Mouse (Mus musculus) left cerebral cortex, adult 8-10 months (tissue): ENCODE results near the gene Pkdrej. TPM values are rescaled to one million over a fixed set of nuclear protein-coding genes. Genes with fewer than 3 reads are reported as not detected.

Source experiments
- DNase-seq, 2 experiments: peaks; one replicate each; pipeline ENCODE4 v3.0.0; 2022; ENCODE audit warnings: low spot score in 2 of 2
- total RNA-seq, 4 experiments: library from RNA; stranded (reverse); gene quantifications; 2 replicates each; pipeline ENCODE4 v1.2.4; 2022

Gene Pkdrej
- total RNA-seq, 4 experiments from 2014 or later = 1.0 to 1.5 (median 1.3) TPM

DNA sequence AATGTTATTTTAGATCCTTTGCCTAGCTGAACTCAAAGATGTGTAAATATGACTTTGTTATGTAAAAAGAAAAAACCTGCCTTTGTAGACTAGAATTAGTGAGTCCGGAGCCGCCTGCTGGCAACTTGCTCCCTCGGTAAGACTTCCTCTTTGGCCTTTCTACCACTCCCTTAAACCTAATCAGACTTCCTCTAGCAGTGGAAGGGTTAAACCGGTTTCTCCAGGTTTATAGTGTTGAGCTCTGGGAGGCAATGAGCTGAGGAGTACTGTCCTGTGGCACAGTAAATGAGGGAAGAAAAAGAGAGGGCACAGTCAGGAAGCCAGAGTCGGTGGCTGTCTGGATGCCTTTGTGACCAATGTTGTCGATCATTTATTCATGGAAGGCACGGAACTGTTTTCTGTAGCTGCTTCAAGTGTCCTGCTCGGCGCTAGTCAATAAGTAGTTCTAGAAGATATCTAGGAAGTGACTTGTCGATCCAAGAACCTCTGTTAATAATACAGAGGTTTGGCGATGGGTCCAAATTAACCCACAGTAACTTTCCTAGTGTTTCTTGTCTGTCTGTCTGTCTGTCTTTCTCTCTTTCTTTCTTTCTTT is 49.3 kb downstream of the Pkdrej start:
- DNase-seq = no peak

DNA sequence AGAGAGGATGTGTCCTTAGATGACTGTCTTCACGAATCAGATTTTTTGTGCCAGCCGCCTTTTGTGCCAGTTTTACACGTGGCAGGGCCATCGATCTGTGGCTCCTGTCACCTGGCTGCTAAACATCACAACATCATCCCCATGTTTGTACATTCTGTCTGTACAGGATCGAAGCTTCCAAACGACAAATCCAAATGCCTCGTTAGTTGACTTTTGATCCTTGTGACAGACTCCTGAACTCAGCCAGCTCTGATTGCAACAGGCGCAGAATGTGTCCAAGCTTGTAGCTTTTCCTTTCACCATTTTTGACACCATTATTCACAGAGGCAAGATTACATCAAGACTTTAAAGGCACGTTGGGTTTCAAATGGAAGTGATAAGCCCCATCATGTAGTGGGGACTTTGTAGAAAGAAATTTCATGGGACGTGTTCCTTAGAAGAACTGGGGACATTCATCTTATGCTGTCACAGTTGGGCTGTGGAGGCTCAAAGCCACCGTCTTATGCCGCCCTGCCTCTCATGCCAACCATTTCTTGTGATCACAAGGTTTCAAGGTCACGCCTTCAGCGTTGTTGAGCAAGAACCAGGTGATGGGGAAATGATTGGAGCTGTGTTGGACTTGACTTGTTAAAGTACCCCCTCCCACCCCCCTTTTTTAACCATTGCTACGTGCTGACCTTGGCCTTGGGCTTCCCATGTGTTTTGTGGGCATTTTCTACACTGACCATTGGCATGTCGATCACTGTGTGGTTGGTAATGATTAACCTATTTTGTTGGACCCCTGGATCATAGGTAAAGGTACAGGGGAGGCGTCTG is 50.0 kb downstream of the Pkdrej start:
- no peak for DNase-seq

DNA sequence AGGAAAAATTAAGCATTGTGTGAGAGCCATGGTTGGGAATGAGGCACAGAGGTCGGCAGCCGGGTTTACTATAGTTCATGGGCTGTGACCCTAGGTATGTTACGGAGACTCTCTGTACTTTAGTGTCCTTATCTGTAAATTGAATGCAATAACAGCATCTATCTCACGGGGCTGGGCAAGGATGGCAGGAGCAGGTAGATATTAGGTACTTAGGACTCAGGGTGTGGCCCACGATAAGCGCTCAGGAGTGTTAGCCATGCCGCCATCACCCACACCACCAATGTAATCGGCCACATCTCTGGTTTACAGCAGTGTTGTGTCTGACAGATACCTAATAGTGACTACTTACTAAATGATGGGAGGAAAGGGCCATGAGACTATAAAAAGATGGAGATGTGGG is 52.5 kb downstream of the Pkdrej start:
- no peak for DNase-seq

DNA sequence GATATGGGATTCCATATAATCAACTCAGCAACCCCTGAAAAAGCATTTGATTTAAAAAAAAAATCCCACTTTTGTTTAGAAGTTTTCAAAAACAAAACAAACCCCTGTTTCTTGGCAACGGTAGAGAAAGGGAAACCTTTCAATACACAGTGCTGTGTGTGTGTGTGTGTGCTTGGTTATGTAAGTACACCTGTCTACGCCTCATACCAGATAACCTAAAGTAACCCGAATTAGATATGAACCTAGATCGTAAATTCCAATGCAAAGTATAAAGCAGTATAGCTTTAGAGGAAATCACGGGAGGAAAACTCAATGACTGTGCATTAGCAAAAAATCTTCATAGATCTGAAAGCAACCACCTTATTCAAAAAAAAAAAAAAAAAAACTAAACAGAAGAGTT is 54.9 kb downstream of the Pkdrej start:
- DNase-seq = no peak

DNA sequence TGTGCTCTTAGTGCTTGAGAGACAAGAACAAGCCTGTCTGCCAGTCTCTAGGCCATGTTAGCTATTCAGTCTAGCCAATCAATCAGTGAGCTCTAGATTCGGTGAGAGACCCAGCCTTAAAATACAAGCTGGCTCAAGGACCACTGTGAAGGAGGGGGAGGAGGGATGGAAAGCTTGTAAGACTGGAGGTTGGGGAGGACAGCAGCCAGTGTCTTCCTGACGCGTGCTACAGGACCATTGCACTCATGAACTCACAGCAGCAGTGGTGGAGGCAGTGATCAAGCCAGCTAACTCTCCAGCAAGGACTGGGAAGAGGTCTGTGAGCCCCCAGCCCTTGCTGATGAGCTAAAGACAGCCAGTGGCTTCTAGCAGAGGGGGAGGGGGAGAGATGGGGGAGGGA is 56.5 kb downstream of the Pkdrej start:
- DNase-seq = no peak

Other genes starting within 250 kb of the Pkdrej start
- gene Wnt7b, start 239.3 kb downstream of the Pkdrej start, total RNA-seq = 10 to 100 TPM; 30.9 to 37.9 (median 35.1) TPM
- 1 to 10 TPM; 2.8 to 3.6 (median 3.3) TPM for gene Ppara, start 86.8 kb downstream of the Pkdrej start, total RNA-seq
- 10 to 100 TPM; 19.8 to 23.5 (median 22.4) TPM for gene Cdpf1, start 10.0 kb downstream of the Pkdrej start, total RNA-seq
- gene Ttc38, start 10.6 kb upstream of the Pkdrej start, total RNA-seq = 10 to 100 TPM in 2 of 4 experiments, 1 to 10 TPM in 2; 5.8 to 13.3 (median 9.6) TPM
- gene Gtse1, start 38.0 kb upstream of the Pkdrej start, total RNA-seq = under 1 TPM; 0.44 to 0.95 (median 0.50) TPM
- gene Trmu, start 57.6 kb upstream of the Pkdrej start, total RNA-seq = 10 to 100 TPM; 26.3 to 37.9 (median 29.8) TPM
- gene Celsr1, start 212.0 kb upstream of the Pkdrej start, total RNA-seq = 1 to 10 TPM; 5.5 to 6.9 (median 6.2) TPM
- gene Gramd4, start 236.0 kb upstream of the Pkdrej start, total RNA-seq = 10 to 100 TPM; 31.1 to 39.9 (median 34.5) TPM